Mouse (Mus musculus): ENCODE data around the gene Tigd3. TPM values are rescaled to one million over a fixed set of nuclear protein-coding genes. Genes with fewer than 3 reads are reported as not detected.
A peak's percentile ranks its signal among the peaks of the same experiment; 100 is the strongest.

Gene Tigd3
- polyA plus RNA-seq, 1 experiment, result 0.28 TPM

DNA sequence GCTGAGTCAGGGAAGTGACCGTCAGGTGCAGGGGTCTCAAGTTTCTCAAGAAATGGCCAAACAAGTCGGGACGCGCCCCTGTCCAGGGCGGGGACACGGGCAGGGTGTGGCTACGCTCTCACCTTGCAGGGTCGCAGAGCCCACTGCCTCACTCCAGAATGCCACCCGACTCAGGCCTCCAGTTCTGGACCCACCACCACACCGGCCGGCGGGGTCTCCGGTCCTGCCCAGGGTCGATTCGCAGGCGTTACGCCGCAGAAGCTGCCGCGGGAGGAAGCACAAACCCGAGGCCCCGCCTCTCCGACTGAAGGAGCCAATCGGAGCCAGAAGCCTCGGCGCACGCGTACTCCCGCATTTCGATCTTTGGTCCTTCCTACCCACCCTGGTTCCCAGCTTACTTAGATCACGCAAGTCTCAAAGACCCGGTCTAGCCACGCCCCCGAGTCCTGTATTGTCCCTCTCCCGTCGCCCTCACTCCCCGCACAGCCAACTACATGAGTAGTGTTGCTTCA is 18.9 kb downstream of the Tigd3 start, which contains the start of gene Frmd8:
Gene Frmd8 (minus strand): TSS at position 306 of the 512 bp plus-strand sequence.
- Histone ChIP-seq H3K4me3 (replicated peaks) (peak within 1 kb of the TSS; percentile 80), H3K36me3 (ENCODE audit: control insufficient read depth) (peaks cover 22% of the 10 kb centered on the region), H3K27me3 (ENCODE audit: control insufficient read depth) (no peaks in the 10 kb centered on the region), H3K9me3 (ENCODE audit: control insufficient read depth, low read length) (no peaks in the 10 kb centered on the region), H3K4me1 (ENCODE audit: control insufficient read depth) (peaks cover 49% of the 10 kb centered on the region)
- no peak for TF ChIP-seq TAL1 (IDR thresholded peaks at IDR 0.05; ENCODE audit: low read length)
- TF ChIP-seq GATA1 (IDR thresholded peaks at IDR 0.05; ENCODE audit: low read length), result no peak

DNA sequence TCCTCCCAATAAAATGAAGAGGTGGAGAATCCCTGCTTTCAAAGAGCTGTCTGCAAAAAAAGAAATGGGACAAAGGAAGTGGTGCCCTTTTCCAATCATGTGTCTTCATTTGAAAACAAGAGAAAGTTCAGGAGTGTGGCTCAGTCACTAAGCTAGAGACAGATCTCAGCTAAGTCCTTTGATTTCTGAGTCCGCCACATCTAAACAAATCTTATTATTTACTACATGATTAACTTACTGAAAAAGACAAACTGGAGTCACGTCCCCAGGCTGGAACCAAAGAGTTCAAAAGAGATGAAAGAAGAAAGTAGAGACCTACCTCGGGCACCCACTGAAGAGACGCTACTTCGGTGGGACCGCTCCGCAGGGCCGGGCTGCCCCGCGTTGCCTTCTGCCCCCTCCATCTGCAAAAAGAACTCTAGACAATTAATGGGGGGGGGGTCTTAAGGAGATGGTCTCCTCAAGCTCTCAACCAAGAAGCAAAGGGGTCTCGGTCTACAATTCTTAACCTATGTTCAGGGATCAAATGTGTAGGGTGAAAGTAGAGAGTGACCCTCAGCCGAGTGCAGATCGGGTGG is 19.5 kb downstream of the Tigd3 start:
- peaks cover 27% of the 10 kb centered on the region for H3K36me3 ChIP-seq (ENCODE audit: control insufficient read depth)
- no peaks in the 10 kb centered on the region for H3K9me3 ChIP-seq (ENCODE audit: control insufficient read depth, low read length)
- no peak for TF ChIP-seq GATA1 (IDR thresholded peaks at IDR 0.05; ENCODE audit: low read length)
- TF ChIP-seq TAL1 (IDR thresholded peaks at IDR 0.05; ENCODE audit: low read length), result no peak
- H3K4me1 ChIP-seq (ENCODE audit: control insufficient read depth), result peaks cover 49% of the 10 kb centered on the region
- H3K4me3 ChIP-seq (replicated peaks), result peak overlapping the region; percentile 80
- no peaks in the 10 kb centered on the region for H3K27me3 ChIP-seq (ENCODE audit: control insufficient read depth)

DNA sequence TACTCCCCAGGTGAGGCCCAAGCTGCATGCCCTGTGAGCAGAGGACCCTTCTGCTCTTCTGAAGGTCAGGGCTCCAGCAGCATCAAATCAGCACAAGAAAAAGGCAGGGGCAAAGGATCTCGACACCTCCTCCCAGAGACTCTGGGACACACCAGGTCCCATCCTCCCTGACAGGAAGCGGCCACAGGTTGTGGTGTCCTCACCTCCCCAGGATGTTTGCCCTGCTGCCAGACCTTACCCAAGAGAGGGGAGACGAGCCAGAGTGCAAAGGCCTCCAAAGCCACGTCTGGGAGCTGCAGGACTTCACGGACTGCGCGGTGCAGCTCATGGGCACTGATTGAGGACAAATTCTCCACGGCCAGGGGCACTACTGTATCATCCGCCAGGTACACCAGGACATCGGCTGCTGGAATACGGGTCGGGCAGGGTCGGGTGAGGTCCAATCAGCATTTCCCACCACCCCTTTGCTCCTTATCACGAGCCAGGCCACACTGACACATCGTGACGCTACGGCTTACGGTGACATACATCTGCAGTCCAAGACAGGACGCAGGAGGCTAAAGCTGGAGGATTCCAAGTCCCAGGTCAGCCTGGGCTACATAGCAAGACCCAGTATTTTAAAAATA is 20.9 kb downstream of the Tigd3 start:
- Histone ChIP-seq H3K9me3 (ENCODE audit: control insufficient read depth, low read length) (no peaks in the 10 kb centered on the region), H3K27me3 (ENCODE audit: control insufficient read depth) (no peaks in the 10 kb centered on the region), H3K4me1 (ENCODE audit: control insufficient read depth) (peaks cover 45% of the 10 kb centered on the region), H3K36me3 (ENCODE audit: control insufficient read depth) (peaks cover 41% of the 10 kb centered on the region), H3K4me3 (replicated peaks) (no peak overlapping the region)
- TF ChIP-seq GATA1 (IDR thresholded peaks at IDR 0.05; ENCODE audit: low read length), result no peak
- no peak for TF ChIP-seq TAL1 (IDR thresholded peaks at IDR 0.05; ENCODE audit: low read length)

DNA sequence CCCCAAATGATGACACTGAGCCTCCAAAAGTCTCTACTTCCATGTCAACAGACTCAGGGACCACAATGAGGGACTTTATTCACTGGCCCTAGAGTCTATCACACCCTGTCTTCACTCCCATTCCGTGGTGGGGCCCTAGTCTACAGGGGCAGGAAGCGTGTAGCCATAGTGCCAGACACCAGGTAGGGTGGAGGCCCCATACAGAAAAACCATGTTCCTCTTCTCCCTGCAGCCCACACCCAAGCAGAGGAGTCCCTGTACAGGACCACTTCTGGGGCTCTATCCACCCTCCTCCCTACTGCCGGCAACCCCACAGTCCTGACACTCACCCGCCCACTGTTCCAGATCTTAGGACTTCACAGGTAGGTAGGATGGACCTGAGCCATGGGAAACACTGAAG is 21.4 kb downstream of the Tigd3 start:
- Histone ChIP-seq H3K4me3 (replicated peaks) (no peak overlapping the region), H3K36me3 (ENCODE audit: control insufficient read depth) (peaks cover 46% of the 10 kb centered on the region), H3K27me3 (ENCODE audit: control insufficient read depth) (no peaks in the 10 kb centered on the region), H3K9me3 (ENCODE audit: control insufficient read depth, low read length) (no peaks in the 10 kb centered on the region), H3K4me1 (ENCODE audit: control insufficient read depth) (peaks cover 40% of the 10 kb centered on the region)
- TF ChIP-seq TAL1 (IDR thresholded peaks at IDR 0.05; ENCODE audit: low read length) (no peak), GATA1 (IDR thresholded peaks at IDR 0.05; ENCODE audit: low read length) (no peak)

DNA sequence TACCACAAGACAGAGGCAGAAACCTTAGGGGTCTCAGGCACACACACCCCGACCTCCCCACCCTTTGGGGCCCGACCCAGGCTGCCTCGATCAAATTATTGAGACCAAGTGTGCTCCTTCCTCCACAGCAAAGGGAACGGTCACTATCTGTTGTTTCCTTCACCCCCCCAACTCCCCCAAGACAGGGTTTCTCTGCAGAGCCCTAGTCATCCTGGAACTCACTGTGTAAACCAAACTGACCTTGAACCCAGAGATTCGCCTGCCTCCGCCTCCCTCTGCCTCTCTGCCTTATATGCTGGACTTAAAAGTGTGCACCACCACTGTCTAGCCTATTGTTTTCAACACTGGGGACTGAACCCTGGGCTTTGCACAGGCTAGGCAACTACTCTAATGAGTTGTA is 22.3 kb downstream of the Tigd3 start:
- TF ChIP-seq TAL1 (IDR thresholded peaks at IDR 0.05; ENCODE audit: low read length) (no peak), GATA1 (IDR thresholded peaks at IDR 0.05; ENCODE audit: low read length) (no peak)
- H3K4me3 ChIP-seq (replicated peaks), result no peak overlapping the region
- H3K4me1 ChIP-seq (ENCODE audit: control insufficient read depth), result peaks cover 39% of the 10 kb centered on the region
- peaks cover 48% of the 10 kb centered on the region for H3K36me3 ChIP-seq (ENCODE audit: control insufficient read depth)
- H3K9me3 ChIP-seq (ENCODE audit: control insufficient read depth, low read length), result no peaks in the 10 kb centered on the region
- H3K27me3 ChIP-seq (ENCODE audit: control insufficient read depth), result no peaks in the 10 kb centered on the region

DNA sequence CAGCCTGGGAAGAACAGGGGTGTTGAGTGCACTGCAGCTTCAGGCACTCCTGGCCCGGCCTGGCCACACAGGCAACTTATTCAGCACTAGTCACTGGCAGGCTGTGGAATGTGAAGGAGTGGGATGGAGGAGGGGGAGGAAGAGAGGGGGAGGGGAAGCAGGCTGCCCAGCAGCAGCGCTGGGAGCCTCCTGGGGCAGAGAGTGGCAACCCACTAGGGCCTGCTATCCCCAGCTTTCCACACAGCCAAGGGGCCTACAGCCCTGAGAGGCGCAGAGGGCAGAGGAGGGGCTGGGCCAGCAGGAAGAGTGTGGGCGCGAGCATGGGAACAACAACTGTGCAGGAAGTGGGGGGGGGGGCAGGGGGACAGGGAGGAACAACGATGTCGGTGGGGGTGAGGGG is 22.7 kb downstream of the Tigd3 start:
- peaks cover 39% of the 10 kb centered on the region for H3K4me1 ChIP-seq (ENCODE audit: control insufficient read depth)
- TF ChIP-seq GATA1 (IDR thresholded peaks at IDR 0.05; ENCODE audit: low read length), result no peak
- no peak for TF ChIP-seq TAL1 (IDR thresholded peaks at IDR 0.05; ENCODE audit: low read length)
- no peaks in the 10 kb centered on the region for H3K9me3 ChIP-seq (ENCODE audit: control insufficient read depth, low read length)
- peaks cover 50% of the 10 kb centered on the region for H3K36me3 ChIP-seq (ENCODE audit: control insufficient read depth)
- no peaks in the 10 kb centered on the region for H3K27me3 ChIP-seq (ENCODE audit: control insufficient read depth)
- no peak overlapping the region for H3K4me3 ChIP-seq (replicated peaks)

DNA sequence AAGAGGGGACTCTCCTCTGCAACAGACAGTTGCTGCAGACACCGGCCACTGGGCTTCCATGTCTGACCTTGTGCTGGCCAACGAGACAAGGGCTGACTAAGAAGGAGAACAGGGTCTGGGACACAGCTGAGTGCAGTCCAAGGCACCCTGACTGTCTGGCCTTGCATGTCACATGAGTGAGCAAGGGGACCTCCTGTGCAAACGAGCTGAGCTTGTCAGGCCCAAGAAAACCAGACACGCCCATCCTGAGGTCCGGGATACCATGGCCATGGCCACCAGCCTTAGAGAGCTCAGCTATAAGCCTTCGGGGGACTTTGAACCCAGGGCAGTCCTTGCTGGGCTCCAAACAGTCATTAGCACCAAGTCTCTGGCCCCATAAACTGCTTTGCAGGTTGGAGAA is 25.9 kb downstream of the Tigd3 start:
- H3K9me3 ChIP-seq (ENCODE audit: control insufficient read depth, low read length), result no peaks in the 10 kb centered on the region
- no peaks in the 10 kb centered on the region for H3K27me3 ChIP-seq (ENCODE audit: control insufficient read depth)
- TF ChIP-seq GATA1 (IDR thresholded peaks at IDR 0.05; ENCODE audit: low read length) (no peak), TAL1 (IDR thresholded peaks at IDR 0.05; ENCODE audit: low read length) (no peak)
- H3K4me1 ChIP-seq (ENCODE audit: control insufficient read depth), result peaks cover 10% of the 10 kb centered on the region
- peaks cover 71% of the 10 kb centered on the region for H3K36me3 ChIP-seq (ENCODE audit: control insufficient read depth)
- H3K4me3 ChIP-seq (replicated peaks), result no peak overlapping the region

DNA sequence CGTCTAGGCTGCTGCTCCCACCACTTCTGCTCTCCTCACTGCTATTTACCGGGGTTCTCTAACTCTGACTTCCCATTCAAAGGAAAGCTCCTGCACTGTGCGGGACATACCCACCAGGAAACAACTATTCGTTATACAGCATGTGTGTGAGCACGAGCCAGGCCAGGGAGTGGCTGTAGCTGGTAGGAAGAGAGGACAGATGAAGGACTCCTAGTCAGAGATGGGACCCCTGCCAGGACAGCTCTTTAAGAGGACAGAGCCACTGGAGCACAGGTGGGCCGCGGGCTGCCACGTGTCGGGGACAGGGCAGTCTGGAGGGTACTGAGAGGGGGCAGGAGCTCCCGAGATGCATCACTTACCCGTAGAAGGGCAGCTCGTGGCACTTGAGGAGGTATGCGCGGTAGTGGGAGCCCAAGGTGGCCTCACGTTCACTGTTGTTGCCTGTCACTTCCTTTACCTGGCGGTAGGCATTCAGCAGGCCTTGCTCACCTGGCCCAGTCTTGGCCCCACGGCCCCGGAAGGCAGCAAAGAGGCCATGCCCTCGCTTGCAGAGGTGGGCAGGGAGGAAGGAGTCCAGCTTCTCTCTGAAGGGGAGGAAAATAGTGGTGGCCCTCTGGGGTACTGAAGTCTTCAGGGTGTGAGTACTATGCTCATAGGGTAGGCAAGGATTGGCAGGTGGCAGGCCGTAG is 29.1 kb downstream of the Tigd3 start:
- Histone ChIP-seq H3K4me1 (ENCODE audit: control insufficient read depth) (no peaks in the 10 kb centered on the region), H3K36me3 (ENCODE audit: control insufficient read depth) (peaks cover 79% of the 10 kb centered on the region), H3K9me3 (ENCODE audit: control insufficient read depth, low read length) (peaks cover 15% of the 10 kb centered on the region), H3K4me3 (replicated peaks) (no peak overlapping the region), H3K27me3 (ENCODE audit: control insufficient read depth) (no peaks in the 10 kb centered on the region; the same call in 1 of the 2 replicates)
- TF ChIP-seq TAL1 (IDR thresholded peaks at IDR 0.05; ENCODE audit: low read length) (no peak), GATA1 (IDR thresholded peaks at IDR 0.05; ENCODE audit: low read length) (no peak)

DNA sequence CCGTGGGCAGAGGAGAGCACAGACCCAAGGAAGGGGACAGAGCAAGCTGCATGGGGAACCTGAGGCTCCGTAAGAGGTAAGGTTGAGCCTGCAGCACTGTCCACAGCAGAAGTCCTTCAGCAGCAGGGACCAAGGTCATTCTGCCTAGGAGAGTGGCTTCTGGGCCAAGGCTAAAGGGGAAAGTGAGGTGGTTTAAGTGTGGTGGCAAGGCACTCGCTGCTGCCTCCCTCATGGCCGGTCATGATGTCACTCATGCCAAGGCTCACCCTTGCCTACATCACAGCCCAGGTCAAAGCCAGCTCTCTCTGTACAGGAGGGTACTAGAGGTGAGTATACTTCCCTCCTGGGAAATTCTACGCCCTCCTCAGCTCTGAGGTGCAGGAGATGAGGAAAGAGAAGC is 30.2 kb downstream of the Tigd3 start:
- Histone ChIP-seq H3K4me1 (ENCODE audit: control insufficient read depth) (no peaks in the 10 kb centered on the region), H3K27me3 (ENCODE audit: control insufficient read depth) (no peaks in the 10 kb centered on the region; the same call in 1 of the 2 replicates), H3K9me3 (ENCODE audit: control insufficient read depth, low read length) (peaks cover 15% of the 10 kb centered on the region), H3K36me3 (ENCODE audit: control insufficient read depth) (peaks cover 72% of the 10 kb centered on the region), H3K4me3 (replicated peaks) (no peak overlapping the region)
- TF ChIP-seq TAL1 (IDR thresholded peaks at IDR 0.05; ENCODE audit: low read length), result no peak

All from erythroblast, embryonic 14.5 days (primary cell).